Mouse (Mus musculus) gastrocnemius, postnatal 25 days (tissue): Measurements from ENCODE around the gene Pcyt2. TPM values are rescaled to one million over a fixed set of nuclear protein-coding genes. Genes with fewer than 3 reads are reported as not detected.

Experiments used
- DNase-seq: peaks from one replicate; pipeline ENCODE4 v3.0.0; 2022
- long read RNA-seq, 2 experiments: library from polyadenylated mRNA; stranded (forward); transcript quantifications; one replicate each; pipeline ENCODE4 v2.0.0; 2021
- total RNA-seq, 2 experiments: library from RNA; stranded (reverse); gene quantifications; 1 replicate in 1 of 2; 2 replicates in 1 of 2; pipeline ENCODE4 v1.2.3; 2021

Gene Pcyt2
- 10 to 100 TPM; 30.7 to 34.7 TPM for total RNA-seq
- long read RNA-seq, experiment 1, transcript Pcyt2-203 (13 exons, 1,486 nt): major isoform, 29 of 67 reads
- long read RNA-seq, experiment 1, transcript Pcyt2-201 (14 exons, 1,881 nt): minor isoform, 27 of 67 reads
- long read RNA-seq, experiment 1, partial matches to known transcripts: 2 of 67 reads
- long read RNA-seq, experiment 1, other reads (novel, unspliced or antisense): 9 of 67 reads
- long read RNA-seq, experiment 2, transcript Pcyt2-201 (14 exons, 1,881 nt): minor isoform, 24 of 88 reads
- long read RNA-seq, experiment 2, transcript Pcyt2-203 (13 exons, 1,486 nt): major isoform, 34 of 88 reads
- long read RNA-seq, experiment 2, partial matches to known transcripts: 6 of 88 reads
- long read RNA-seq, experiment 2, other reads (novel, unspliced or antisense): 22 of 88 reads

- DNase-seq: peak; percentile 94
These were observed at the start of gene Pcyt2 for GRCm38 (mm10) chr11:120617519-120618112. Gene Pcyt2 (minus strand): TSS chr11:120617936.

- DNase-seq: no peak
These were observed 48.9 kb upstream of the Pcyt2 start for GRCm38 (mm10) chr11:120666617-120667016.

- DNase-seq: peak; percentile 46
These were observed 47.7 kb upstream of the Pcyt2 start for GRCm38 (mm10) chr11:120665406-120665805.

GRCm38 (mm10) chr11:120663714-120664113, 46.0 kb upstream of the Pcyt2 start:
- no peak for DNase-seq

GRCm38 (mm10) chr11:120662759-120663158, 45.0 kb upstream of the Pcyt2 start:
- DNase-seq: no peak

GRCm38 (mm10) chr11:120661076-120661460, 43.3 kb upstream of the Pcyt2 start, which contains the start of gene Notum:
Gene Notum (minus strand): TSS chr11:120661175.
- no peak for DNase-seq

- no peak for DNase-seq
These were observed 42.8 kb upstream of the Pcyt2 start for GRCm38 (mm10) chr11:120660301-120661075.

- DNase-seq: no peak
These were observed 42.0 kb upstream of the Pcyt2 start for GRCm38 (mm10) chr11:120659509-120660300.

GRCm38 (mm10) chr11:120658876-120659410, 41.2 kb upstream of the Pcyt2 start:
- DNase-seq: peak; percentile 69

- DNase-seq: no peak
These were observed 39.6 kb upstream of the Pcyt2 start for GRCm38 (mm10) chr11:120657301-120657700.

- no peak for DNase-seq
These were observed 37.0 kb upstream of the Pcyt2 start for GRCm38 (mm10) chr11:120654741-120655140.

- DNase-seq: no peak
These were observed 34.1 kb upstream of the Pcyt2 start for GRCm38 (mm10) chr11:120651872-120652271.

- peak; percentile 74 for DNase-seq
These were observed 30.3 kb upstream of the Pcyt2 start, which contains the start of gene Myadml2 for GRCm38 (mm10) chr11:120648001-120648476. Gene Myadml2 (minus strand): TSS chr11:120648158.

- peak; percentile 9 for DNase-seq
These were observed 29.5 kb upstream of the Pcyt2 start for GRCm38 (mm10) chr11:120647047-120647830.

GRCm38 (mm10) chr11:120643601-120643987, 25.9 kb upstream of the Pcyt2 start, which contains the start of gene Pycr1:
Gene Pycr1 (minus strand): TSS chr11:120643769.
- DNase-seq: peak; percentile 95

- DNase-seq: no peak
These were observed 25.3 kb upstream of the Pcyt2 start for GRCm38 (mm10) chr11:120642939-120643600.

- no peak for DNase-seq
These were observed 24.1 kb upstream of the Pcyt2 start for GRCm38 (mm10) chr11:120641869-120642268.

GRCm38 (mm10) chr11:120641255-120641654, 23.5 kb upstream of the Pcyt2 start:
- no peak for DNase-seq

- DNase-seq: no peak
These were observed 17.1 kb upstream of the Pcyt2 start for GRCm38 (mm10) chr11:120634810-120635209.
